Mouse (Mus musculus) MEL (cell line): ENCODE data around the gene Mmachc.

Experiments
- CHD1 ChIP-seq: IDR thresholded peaks from 2 replicates; pipeline ENCODE4 v1.6.1; 2012; ENCODE audit warnings: low read depth, mild to moderate bottlenecking, inconsistent platforms, low read length, improper control_type of control experiment
- CHD2 ChIP-seq: IDR thresholded peaks from 2 replicates; pipeline ENCODE4 v1.6.1; 2011; ENCODE audit warnings: low read length, improper control_type of control experiment
- CTCF ChIP-seq, 3 experiments: IDR thresholded peaks in 2 of 3; conservative IDR thresholded peaks in 1 of 3; 2 replicates each; pipeline ENCODE4 v1.5.1; 2011 to 2012; ENCODE audit warnings: low read length in 3 of 3, low read depth in 2 of 3, mild to moderate bottlenecking in 2 of 3, improper control_type of control experiment in 1 of 3, inconsistent platforms in 1 of 3, mixed read lengths in 1 of 3, moderate library complexity in 1 of 3; ENCODE audit not compliant: control insufficient read depth in 1 of 3, insufficient read depth in 1 of 3, poor library complexity in 1 of 3, severe bottlenecking in 1 of 3
- EP300 ChIP-seq, 2 experiments: IDR thresholded peaks; 2 replicates each; pipeline ENCODE4 v1.6.1; 2011; ENCODE audit warnings: improper control_type of control experiment in 2 of 2, low read length in 2 of 2, low read depth in 1 of 2, mild to moderate bottlenecking in 1 of 2
- HCFC1 ChIP-seq: IDR thresholded peaks from 2 replicates; pipeline ENCODE4 v1.6.1; 2012; ENCODE audit warnings: low read depth, mild to moderate bottlenecking, inconsistent platforms, low read length, improper control_type of control experiment, moderate library complexity
- KAT2A ChIP-seq: conservative IDR thresholded peaks from 2 replicates; pipeline ENCODE4 v1.6.1; 2012; ENCODE audit warnings: low read depth, low read length, improper control_type of control experiment, inconsistent platforms
- MAX ChIP-seq: IDR thresholded peaks from 2 replicates; pipeline ENCODE4 v1.6.1; 2011; ENCODE audit warnings: low read length, improper control_type of control experiment
- NRF1 ChIP-seq: IDR thresholded peaks from 2 replicates; pipeline ENCODE4 v1.6.1; 2014; ENCODE audit warnings: low read depth, mild to moderate bottlenecking, inconsistent platforms, low read length, improper control_type of control experiment, moderate library complexity; ENCODE audit not compliant: poor library complexity, insufficient read depth, severe bottlenecking
- POLR2A ChIP-seq, 2 experiments: IDR thresholded peaks; 2 replicates each; pipeline ENCODE4 v1.6.1; 2011 to 2012; ENCODE audit warnings: low read length in 2 of 2, mild to moderate bottlenecking in 2 of 2, control low read depth in 1 of 2, improper control_type of control experiment in 1 of 2, low read depth in 1 of 2, moderate library complexity in 1 of 2; ENCODE audit not compliant: control insufficient read depth in 1 of 2, insufficient read depth in 1 of 2, poor library complexity in 1 of 2
- ZC3H11A ChIP-seq: IDR thresholded peaks from 2 replicates; pipeline ENCODE4 v1.6.1; 2012; ENCODE audit warnings: low read depth, mild to moderate bottlenecking, inconsistent platforms, low read length, improper control_type of control experiment
- ZKSCAN1 ChIP-seq: IDR thresholded peaks from 2 replicates; pipeline ENCODE4 v1.6.1; 2012; ENCODE audit warnings: low read depth, mild to moderate bottlenecking, inconsistent platforms, low read length, improper control_type of control experiment, moderate library complexity

DNA sequence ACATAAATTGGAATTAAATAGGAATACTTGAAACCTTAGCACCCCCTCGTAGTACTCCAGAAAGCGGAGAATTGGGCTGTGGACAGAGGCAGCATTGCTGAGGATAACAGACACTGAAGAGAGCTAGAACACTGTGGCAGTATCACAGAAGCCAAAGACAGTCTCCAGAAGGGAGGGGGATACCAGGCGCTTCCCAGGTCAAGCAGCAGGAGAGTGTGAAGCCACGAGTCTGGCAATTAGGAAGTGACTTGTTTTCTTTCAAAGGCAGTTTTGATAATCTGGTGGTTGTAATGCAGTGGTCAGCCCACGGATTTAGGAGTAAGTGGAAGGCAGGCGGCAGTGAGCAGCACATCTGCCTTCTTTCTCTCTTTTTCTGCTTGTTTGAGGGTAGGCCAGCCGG lies 14.0 kb upstream of the Mmachc start:
- TF ChIP-seq CHD2 (no peak), CTCF (IDR thresholded peaks at IDR 0.05 in 2 of 3, conservative IDR thresholded peaks at IDR 0.05 in 1 of 3; ENCODE audit: control insufficient read depth in 1 of 3, insufficient read depth in 1 of 3, low read depth in 2 of 3, low read length in 3 of 3, poor library complexity in 1 of 3, severe bottlenecking in 1 of 3) (no peak), POLR2A (IDR thresholded peaks at IDR 0.05; ENCODE audit: control insufficient read depth in 1 of 2, insufficient read depth in 1 of 2, low read depth in 1 of 2, low read length in 2 of 2, poor library complexity in 1 of 2) (no peak), ZC3H11A (no peak), NRF1 (no peak), MAX (no peak), HCFC1 (no peak), ZKSCAN1 (no peak), CHD1 (no peak), EP300 (IDR thresholded peaks at IDR 0.05; ENCODE audit: low read depth in 1 of 2, low read length in 2 of 2) (no peak), KAT2A (no peak)
